Mouse (Mus musculus): Measurements from ENCODE around the gene Galnt17. TPM values are rescaled to one million over a fixed set of nuclear protein-coding genes. Genes with fewer than 3 reads are reported as not detected.

Galnt17 gene
- polyA plus RNA-seq, 1 experiment from 2014 or later: 0.96 TPM

GRCm38 (mm10) chr5:131015341-131015740, 293.0 kb downstream of the Galnt17 start:
- Histone ChIP-seq H3K27ac (ENCODE audit: low read depth, low read length) (no peak overlapping the region), H3K9me3 (replicated peaks; ENCODE audit: control insufficient read depth, low read length) (no peaks in the 10 kb centered on the region), H3K4me1 (ENCODE audit: control insufficient read depth, insufficient read depth, low read length) (no peaks in the 10 kb centered on the region), H3K27me3 (ENCODE audit: control insufficient read depth, insufficient read depth, low read length) (no peaks in the 10 kb centered on the region), H3K4me2 (no peak overlapping the region), H3K36me3 (ENCODE audit: control insufficient read depth, insufficient read depth, low read length) (no peaks in the 10 kb centered on the region), H3K9ac (ENCODE audit: low read depth, low read length) (no peak overlapping the region), H3K4me3 (ENCODE audit: low read depth, low read length) (no peak overlapping the region)
- 69% methylated on average over 9 of the region's 9 CpGs for WGBS (ENCODE audit: insufficient replicate concordance)
- ATAC-seq (replicated peaks; ENCODE audit: insufficient number of reproducible peaks, low FRiP score, low TSS enrichment): no peak

DNA sequence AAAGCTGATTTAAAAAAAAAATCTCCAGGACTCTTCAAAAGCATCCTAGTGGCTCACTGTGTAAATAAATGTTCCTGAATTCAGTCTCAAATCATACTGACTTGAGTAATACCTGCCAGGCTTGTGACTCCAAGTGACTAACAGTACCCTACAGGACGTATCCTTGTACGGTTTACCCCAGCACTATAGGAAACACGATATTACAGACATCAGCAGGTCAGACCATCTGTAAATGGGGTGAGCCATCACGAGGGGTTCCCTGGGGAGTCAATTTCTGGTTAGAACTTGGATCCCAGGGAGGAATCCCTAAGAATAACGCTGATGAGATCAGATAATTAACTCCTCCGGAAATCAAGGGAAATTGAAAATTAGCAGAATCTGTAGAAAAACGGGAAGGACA, 294.5 kb downstream of the Galnt17 start:
- ATAC-seq (replicated peaks; ENCODE audit: insufficient number of reproducible peaks, low FRiP score, low TSS enrichment): no peak
- no peak overlapping the region for H3K9ac ChIP-seq (ENCODE audit: low read depth, low read length)
- H3K9me3 ChIP-seq (replicated peaks; ENCODE audit: control insufficient read depth, low read length): no peaks in the 10 kb centered on the region
- H3K4me3 ChIP-seq (ENCODE audit: low read depth, low read length): no peak overlapping the region
- WGBS (ENCODE audit: insufficient replicate concordance): 70% methylated on average over 7 of the region's 7 CpGs
- no peak overlapping the region for H3K27ac ChIP-seq (ENCODE audit: low read depth, low read length)
- H3K4me1 ChIP-seq (ENCODE audit: control insufficient read depth, insufficient read depth, low read length): no peaks in the 10 kb centered on the region
- H3K4me2 ChIP-seq: no peak overlapping the region
- no peaks in the 10 kb centered on the region for H3K36me3 ChIP-seq (ENCODE audit: control insufficient read depth, insufficient read depth, low read length)
- H3K27me3 ChIP-seq (ENCODE audit: control insufficient read depth, insufficient read depth, low read length): no peaks in the 10 kb centered on the region

GRCm38 (mm10) chr5:131013101-131013500, 295.2 kb downstream of the Galnt17 start:
- no peaks in the 10 kb centered on the region for H3K27me3 ChIP-seq (ENCODE audit: control insufficient read depth, insufficient read depth, low read length)
- H3K4me1 ChIP-seq (ENCODE audit: control insufficient read depth, insufficient read depth, low read length): no peaks in the 10 kb centered on the region
- no peak overlapping the region for H3K9ac ChIP-seq (ENCODE audit: low read depth, low read length)
- H3K9me3 ChIP-seq (replicated peaks; ENCODE audit: control insufficient read depth, low read length): no peaks in the 10 kb centered on the region
- H3K27ac ChIP-seq (ENCODE audit: low read depth, low read length): no peak overlapping the region
- H3K4me3 ChIP-seq (ENCODE audit: low read depth, low read length): no peak overlapping the region
- H3K4me2 ChIP-seq: no peak overlapping the region
- no peak for ATAC-seq (replicated peaks; ENCODE audit: insufficient number of reproducible peaks, low FRiP score, low TSS enrichment)
- no peaks in the 10 kb centered on the region for H3K36me3 ChIP-seq (ENCODE audit: control insufficient read depth, insufficient read depth, low read length)
- 83% methylated on average over 3 of the region's 3 CpGs for WGBS (ENCODE audit: insufficient replicate concordance)

- Histone ChIP-seq H3K36me3 (ENCODE audit: control insufficient read depth, insufficient read depth, low read length) (no peaks in the 10 kb centered on the region), H3K27me3 (ENCODE audit: control insufficient read depth, insufficient read depth, low read length) (no peaks in the 10 kb centered on the region), H3K4me2 (no peak overlapping the region), H3K9ac (ENCODE audit: low read depth, low read length) (no peak overlapping the region), H3K4me3 (ENCODE audit: low read depth, low read length) (no peak overlapping the region), H3K9me3 (replicated peaks; ENCODE audit: control insufficient read depth, low read length) (no peaks in the 10 kb centered on the region), H3K27ac (ENCODE audit: low read depth, low read length) (no peak overlapping the region), H3K4me1 (ENCODE audit: control insufficient read depth, insufficient read depth, low read length) (no peaks in the 10 kb centered on the region)
- ATAC-seq (replicated peaks; ENCODE audit: insufficient number of reproducible peaks, low FRiP score, low TSS enrichment): no peak
- WGBS (ENCODE audit: insufficient replicate concordance): 45% methylated on average over 6 of the region's 6 CpGs
These were observed 298.8 kb downstream of the Galnt17 start for GRCm38 (mm10) chr5:131009510-131009909.

GRCm38 (mm10) chr5:131008507-131008906, 299.8 kb downstream of the Galnt17 start:
- Histone ChIP-seq H3K9me3 (replicated peaks; ENCODE audit: control insufficient read depth, low read length) (no peaks in the 10 kb centered on the region), H3K27ac (ENCODE audit: low read depth, low read length) (no peak overlapping the region), H3K4me3 (ENCODE audit: low read depth, low read length) (no peak overlapping the region), H3K4me1 (ENCODE audit: control insufficient read depth, insufficient read depth, low read length) (no peaks in the 10 kb centered on the region), H3K36me3 (ENCODE audit: control insufficient read depth, insufficient read depth, low read length) (no peaks in the 10 kb centered on the region), H3K4me2 (no peak overlapping the region), H3K27me3 (ENCODE audit: control insufficient read depth, insufficient read depth, low read length) (no peaks in the 10 kb centered on the region), H3K9ac (ENCODE audit: low read depth, low read length) (no peak overlapping the region)
- ATAC-seq (replicated peaks; ENCODE audit: insufficient number of reproducible peaks, low FRiP score, low TSS enrichment): no peak
- WGBS (ENCODE audit: insufficient replicate concordance): 93% methylated on average over 5 of the region's 5 CpGs

- no peak overlapping the region for H3K4me3 ChIP-seq (ENCODE audit: low read depth, low read length)
- no peaks in the 10 kb centered on the region for H3K27me3 ChIP-seq (ENCODE audit: control insufficient read depth, insufficient read depth, low read length)
- no peaks in the 10 kb centered on the region for H3K36me3 ChIP-seq (ENCODE audit: control insufficient read depth, insufficient read depth, low read length)
- no peaks in the 10 kb centered on the region for H3K9me3 ChIP-seq (replicated peaks; ENCODE audit: control insufficient read depth, low read length)
- 69% methylated on average over 3 of the region's 3 CpGs for WGBS (ENCODE audit: insufficient replicate concordance)
- H3K27ac ChIP-seq (ENCODE audit: low read depth, low read length): no peak overlapping the region
- no peak for ATAC-seq (replicated peaks; ENCODE audit: insufficient number of reproducible peaks, low FRiP score, low TSS enrichment)
- no peaks in the 10 kb centered on the region for H3K4me1 ChIP-seq (ENCODE audit: control insufficient read depth, insufficient read depth, low read length)
- H3K4me2 ChIP-seq: no peak overlapping the region
- no peak overlapping the region for H3K9ac ChIP-seq (ENCODE audit: low read depth, low read length)
These were observed 300.3 kb downstream of the Galnt17 start for GRCm38 (mm10) chr5:131007871-131008505.

- Histone ChIP-seq H3K4me1 (ENCODE audit: control insufficient read depth, insufficient read depth, low read length) (no peaks in the 10 kb centered on the region), H3K4me3 (ENCODE audit: low read depth, low read length) (no peak overlapping the region), H3K9ac (ENCODE audit: low read depth, low read length) (no peak overlapping the region), H3K4me2 (no peak overlapping the region), H3K9me3 (replicated peaks; ENCODE audit: control insufficient read depth, low read length) (no peaks in the 10 kb centered on the region), H3K27me3 (ENCODE audit: control insufficient read depth, insufficient read depth, low read length) (no peaks in the 10 kb centered on the region), H3K36me3 (ENCODE audit: control insufficient read depth, insufficient read depth, low read length) (no peaks in the 10 kb centered on the region), H3K27ac (ENCODE audit: low read depth, low read length) (no peak overlapping the region)
- no peak for ATAC-seq (replicated peaks; ENCODE audit: insufficient number of reproducible peaks, low FRiP score, low TSS enrichment)
- WGBS (ENCODE audit: insufficient replicate concordance): 69% methylated on average over 7 of the region's 7 CpGs
These were observed 301.1 kb downstream of the Galnt17 start for GRCm38 (mm10) chr5:131007198-131007597.

GRCm38 (mm10) chr5:131006524-131006923, 301.8 kb downstream of the Galnt17 start:
- Histone ChIP-seq H3K4me2 (no peak overlapping the region), H3K9me3 (replicated peaks; ENCODE audit: control insufficient read depth, low read length) (no peaks in the 10 kb centered on the region), H3K27ac (ENCODE audit: low read depth, low read length) (no peak overlapping the region), H3K27me3 (ENCODE audit: control insufficient read depth, insufficient read depth, low read length) (no peaks in the 10 kb centered on the region), H3K36me3 (ENCODE audit: control insufficient read depth, insufficient read depth, low read length) (no peaks in the 10 kb centered on the region), H3K4me1 (ENCODE audit: control insufficient read depth, insufficient read depth, low read length) (no peaks in the 10 kb centered on the region), H3K9ac (ENCODE audit: low read depth, low read length) (no peak overlapping the region), H3K4me3 (ENCODE audit: low read depth, low read length) (no peak overlapping the region)
- WGBS (ENCODE audit: insufficient replicate concordance): 76% methylated on average over 3 of the region's 3 CpGs
- ATAC-seq (replicated peaks; ENCODE audit: insufficient number of reproducible peaks, low FRiP score, low TSS enrichment): no peak

- Histone ChIP-seq H3K4me3 (ENCODE audit: low read depth, low read length) (no peak overlapping the region), H3K4me1 (ENCODE audit: control insufficient read depth, insufficient read depth, low read length) (no peaks in the 10 kb centered on the region), H3K9me3 (replicated peaks; ENCODE audit: control insufficient read depth, low read length) (no peaks in the 10 kb centered on the region), H3K27me3 (ENCODE audit: control insufficient read depth, insufficient read depth, low read length) (no peaks in the 10 kb centered on the region), H3K27ac (ENCODE audit: low read depth, low read length) (no peak overlapping the region), H3K36me3 (ENCODE audit: control insufficient read depth, insufficient read depth, low read length) (no peaks in the 10 kb centered on the region), H3K9ac (ENCODE audit: low read depth, low read length) (no peak overlapping the region), H3K4me2 (no peak overlapping the region)
- no peak for ATAC-seq (replicated peaks; ENCODE audit: insufficient number of reproducible peaks, low FRiP score, low TSS enrichment)
- 76% methylated on average over 2 of the region's 2 CpGs for WGBS (ENCODE audit: insufficient replicate concordance)
These were observed 307.7 kb downstream of the Galnt17 start for GRCm38 (mm10) chr5:131000572-131000971.
